Mouse (Mus musculus) hindbrain, embryonic 10.5 days (tissue): ENCODE measurements around the gene Hist1h2bf. TPM values are rescaled to one million over a fixed set of nuclear protein-coding genes. Genes with fewer than 3 reads are reported as not detected.
"Not testable (repeated sequence)": the region's sequence is repeated elsewhere in the genome, so short reads cannot be mapped to it uniquely, and the experiment has no call there.

ENCODE experiments used
- DNase-seq: peaks from one replicate; pipeline ENCODE4 v3.0.0-alpha.2; 2017; ENCODE audit warnings: low spot score
- H3K27ac ChIP-seq: fragments of 300-500 bp; sonication (generic); 2 replicates; pipeline ENCODE4 v1.5.1; 2016; ENCODE audit warnings: mild to moderate bottlenecking, moderate library complexity
- H3K27me3 ChIP-seq: fragments of 300-500 bp; sonication (generic); 2 replicates; pipeline ENCODE4 v1.6.1; 2016; ENCODE audit warnings: mild to moderate bottlenecking; ENCODE audit not compliant: poor library complexity, insufficient read depth, severe bottlenecking
- H3K36me3 ChIP-seq: fragments of 300-500 bp; sonication (generic); 2 replicates; pipeline ENCODE4 v1.6.1; 2016; ENCODE audit warnings: mild to moderate bottlenecking, moderate library complexity
- H3K4me1 ChIP-seq: fragments of 300-500 bp; sonication (generic); replicated peaks from 2 replicates; pipeline ENCODE4 v1.6.1; 2016; ENCODE audit warnings: mild to moderate bottlenecking
- H3K4me3 ChIP-seq: fragments of 300-500 bp; sonication (generic); 2 replicates; pipeline ENCODE4 v1.5.1; 2016; ENCODE audit warnings: mild to moderate bottlenecking, moderate library complexity
- H3K9me3 ChIP-seq: fragments of 300-500 bp; sonication (generic); 2 replicates; pipeline ENCODE4 v1.6.1; 2016; ENCODE audit warnings: mild to moderate bottlenecking, moderate library complexity
- WGBS: fragments of 180-500 bp; shearing (Covaris S2); methylation state at CpG from one replicate; pipeline ENCODE4 v1.1.7; 2016; 5-methylcytosine and 5-hydroxymethylcytosine counted together
- polyA plus RNA-seq: library from polyadenylated mRNA; unstranded; fragments of >200 nt; fragmentation: Nextera tagmentation; extraction: Ambion mirVana; gene quantifications from 2 replicates; pipeline ENCODE4 v1.2.1, GENCODE M21; 2016

Hist1h2bf gene
- polyA plus RNA-seq, 1 experiment from 2014 or later = 5.1 TPM

DNA sequence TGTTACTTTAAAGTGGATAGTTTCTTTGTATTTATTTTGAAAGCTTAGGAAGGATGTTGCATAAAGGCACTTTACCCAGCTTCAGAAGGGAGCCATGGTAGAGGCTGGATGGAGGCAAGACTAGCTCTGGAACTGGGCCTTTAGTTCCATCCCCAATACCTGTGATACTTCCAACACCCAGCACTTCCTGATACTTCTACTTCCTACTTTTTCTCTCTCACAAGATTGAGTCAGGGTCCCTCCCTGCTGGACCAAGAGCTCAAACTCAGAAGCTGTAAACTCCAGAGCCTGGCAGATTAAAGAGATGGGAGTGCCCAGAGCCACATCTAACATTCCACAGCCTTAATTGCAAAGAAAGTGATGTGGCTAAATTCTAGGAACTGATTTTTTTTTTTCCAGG, 10.3 kb upstream of the Hist1h2bf start:
- peak overlapping the region; percentile 95 for H3K27ac ChIP-seq
- H3K4me3 ChIP-seq = peak overlapping the region; percentile 57
- H3K36me3 ChIP-seq = no peaks in the 10 kb centered on the region
- peaks cover 48% of the 10 kb centered on the region for H3K4me1 ChIP-seq
- DNase-seq = no peak
- no peaks in the 10 kb centered on the region for H3K27me3 ChIP-seq
- no peaks in the 10 kb centered on the region for H3K9me3 ChIP-seq

GRCm38 (mm10) chr13:23583387-23584068, 9.5 kb upstream of the Hist1h2bf start:
- DNase-seq = no peak
- Histone ChIP-seq H3K4me1 (peaks cover 48% of the 10 kb centered on the region), H3K4me3 (peak overlapping the region; percentile 60)

GRCm38 (mm10) chr13:23582219-23583056, 8.4 kb upstream of the Hist1h2bf start:
- Histone ChIP-seq H3K4me3 (peak overlapping the region; percentile 60), H3K27ac (peak overlapping the region; percentile 95), H3K4me1 (peaks cover 48% of the 10 kb centered on the region), H3K27me3 (no peaks in the 10 kb centered on the region), H3K9me3 (no peaks in the 10 kb centered on the region), H3K36me3 (no peaks in the 10 kb centered on the region)
- WGBS = 3% methylated on average over 6 of the region's 6 CpGs
- peak; percentile 45 for DNase-seq

More at GRCm38 (mm10) chr13:23583387-23584068, 9.5 kb upstream of the Hist1h2bf start:
- Histone ChIP-seq H3K9me3 (no peaks in the 10 kb centered on the region), H3K36me3 (no peaks in the 10 kb centered on the region), H3K27ac (peak overlapping the region; percentile 95), H3K27me3 (no peaks in the 10 kb centered on the region)

GRCm38 (mm10) chr13:23581408-23582218, 7.6 kb upstream of the Hist1h2bf start, which contains the start of gene Hist1h4d:
Gene Hist1h4d (plus strand): TSS chr13:23581598.
- WGBS = under 1% methylated on average over 43 of the region's 43 CpGs
- Histone ChIP-seq H3K9me3 (no peaks in the 10 kb centered on the region), H3K36me3 (no peaks in the 10 kb centered on the region), H3K4me3 (peak within 1 kb of the TSS; percentile 60), H3K4me1 (peaks cover 51% of the 10 kb centered on the region), H3K27me3 (no peaks in the 10 kb centered on the region), H3K27ac (peak within 1 kb of the TSS; percentile 95)
- peak; percentile 96 for DNase-seq

- DNase-seq = no peak
- Histone ChIP-seq H3K4me1 (peaks cover 43% of the 10 kb centered on the region), H3K27ac (peak overlapping the region; percentile 93), H3K9me3 (no peaks in the 10 kb centered on the region), H3K4me3 (no peak overlapping the region), H3K36me3 (no peaks in the 10 kb centered on the region), H3K27me3 (no peaks in the 10 kb centered on the region)
- 88% methylated on average over 1 of the region's 1 CpGs for WGBS
These were observed 3.8 kb upstream of the Hist1h2bf start for GRCm38 (mm10) chr13:23577835-23578234.

DNA sequence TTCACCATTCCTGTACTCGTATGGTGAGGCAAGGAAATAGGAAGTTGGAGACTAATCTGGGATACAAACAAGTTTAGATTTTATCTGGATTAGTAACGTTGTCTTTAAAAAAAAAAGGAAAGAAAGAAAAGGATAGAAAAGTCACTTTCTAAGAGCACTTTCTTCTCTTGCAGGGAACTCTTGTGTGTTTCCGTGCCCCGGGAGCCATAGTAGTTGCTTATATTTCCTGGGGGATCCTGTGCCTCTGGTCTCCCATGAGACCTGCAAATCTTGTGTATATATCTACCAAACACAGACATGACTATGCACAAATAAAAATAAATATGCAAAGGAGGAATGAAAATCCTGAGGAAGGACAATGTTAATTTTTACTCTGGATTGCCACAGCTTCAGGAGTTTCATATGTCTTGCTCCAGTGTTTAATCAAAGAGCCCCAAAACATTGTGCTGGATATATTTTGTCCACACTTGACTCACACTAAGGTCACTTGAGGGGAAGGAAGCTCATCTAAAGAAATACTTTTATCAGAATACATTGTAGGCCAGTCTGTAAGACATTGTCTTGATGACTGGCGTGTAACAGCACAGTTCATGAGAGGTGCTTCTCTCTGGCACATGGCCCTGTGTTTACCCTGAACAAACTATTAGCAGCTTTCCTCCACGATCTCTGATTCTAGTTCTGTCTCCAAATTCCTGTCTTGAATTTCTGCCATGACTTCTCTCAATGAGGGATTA, 3.1 kb upstream of the Hist1h2bf start:
- DNase-seq = no peak
- H3K36me3 ChIP-seq = no peaks in the 10 kb centered on the region
- no peaks in the 10 kb centered on the region for H3K9me3 ChIP-seq
- peak overlapping the region; percentile 93 for H3K27ac ChIP-seq
- peak overlapping the region; percentile 62 for H3K4me3 ChIP-seq
- WGBS = 51% methylated on average over 6 of the region's 6 CpGs
- no peaks in the 10 kb centered on the region for H3K27me3 ChIP-seq
- H3K4me1 ChIP-seq = peaks cover 42% of the 10 kb centered on the region

GRCm38 (mm10) chr13:23576351-23576881, 2.4 kb upstream of the Hist1h2bf start:
- WGBS = 3% methylated on average over 7 of the region's 7 CpGs
- H3K4me1 ChIP-seq = peaks cover 38% of the 10 kb centered on the region
- H3K27me3 ChIP-seq = no peaks in the 10 kb centered on the region
- peak overlapping the region; percentile 62 for H3K4me3 ChIP-seq
- DNase-seq = peak; percentile 44
- H3K9me3 ChIP-seq = no peaks in the 10 kb centered on the region
- H3K27ac ChIP-seq = peak overlapping the region; percentile 93
- H3K36me3 ChIP-seq = no peaks in the 10 kb centered on the region

GRCm38 (mm10) chr13:23575864-23576313, 1.9 kb upstream of the Hist1h2bf start:
- not testable (repeated sequence) for DNase-seq, H3K9me3 ChIP-seq, H3K36me3 ChIP-seq, H3K27me3 ChIP-seq
- under 1% methylated on average over 17 of the region's 40 CpGs for WGBS
- Histone ChIP-seq H3K4me3 (peak overlapping the region; percentile 62), H3K27ac (peak overlapping the region; percentile 93), H3K4me1 (peaks cover 36% of the 10 kb centered on the region)

DNA sequence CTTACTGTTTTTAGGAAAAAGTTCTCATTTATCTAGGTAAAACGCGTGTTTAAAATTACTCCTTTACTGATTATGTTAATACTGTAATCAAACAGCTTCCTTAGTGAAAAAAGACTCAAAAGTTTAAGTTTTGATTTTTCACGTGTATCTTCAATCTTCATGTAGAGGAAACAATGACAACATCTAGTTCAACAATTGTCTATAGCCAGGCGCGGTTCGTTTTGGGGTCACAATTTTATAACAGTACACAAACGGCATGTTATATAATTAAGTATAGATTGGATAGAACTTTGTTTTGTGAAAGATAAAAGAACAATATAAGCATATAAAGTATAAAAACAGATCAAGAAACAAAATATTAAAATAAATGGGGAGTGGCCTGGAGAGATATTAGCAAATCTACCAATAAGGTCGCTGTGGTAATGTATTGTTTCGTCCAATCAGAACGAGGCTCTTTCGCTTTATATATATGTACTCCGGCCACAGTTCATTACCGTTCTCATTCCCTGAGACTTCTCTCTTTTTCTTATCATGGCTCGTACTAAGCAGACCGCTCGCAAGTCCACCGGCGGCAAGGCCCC, 1.4 kb upstream of the Hist1h2bf start, which contains the start of gene Hist1h3d:
Gene Hist1h3d, plus strand, starts transcription at position 493 of the 581 bp plus-strand sequence.
- DNase-seq = peak; percentile 62
- H3K4me1 ChIP-seq = peaks cover 33% of the 10 kb centered on the region
- WGBS = under 1% methylated on average over 18 of the region's 18 CpGs

GRCm38 (mm10) chr13:23574546-23575170, 662 bp upstream of the Hist1h2bf start:
- WGBS = under 1% methylated on average over 11 of the region's 39 CpGs
- not testable (repeated sequence) for DNase-seq, H3K27me3 ChIP-seq, H3K36me3 ChIP-seq, H3K9me3 ChIP-seq
- Histone ChIP-seq H3K27ac (peak overlapping the region; percentile 91), H3K4me3 (peak overlapping the region; percentile 62), H3K4me1 (peaks cover 38% of the 10 kb centered on the region)

More for the DNA sequence above, 1.4 kb upstream of the Hist1h2bf start, which contains the start of gene Hist1h3d:
- no peaks in the 10 kb centered on the region for H3K36me3 ChIP-seq
- H3K9me3 ChIP-seq = no peaks in the 10 kb centered on the region
- peak within 1 kb of the TSS; percentile 93 for H3K27ac ChIP-seq
- H3K27me3 ChIP-seq = no peaks in the 10 kb centered on the region
- peak within 1 kb of the TSS; percentile 62 for H3K4me3 ChIP-seq
